Mouse (Mus musculus) small intestine, adult 2 months (tissue): Measurements from ENCODE around the gene Etv3.

Experiments used
- CTCF ChIP-seq: fragments of 200-500 bp; IDR thresholded peaks from 2 replicates; pipeline ENCODE4 v1.5.1; 2012; ENCODE audit warnings: low read depth, mild to moderate bottlenecking, control low read depth, inconsistent platforms, low read length, moderate library complexity, mixed read lengths; ENCODE audit not compliant: insufficient replicate concordance, insufficient read length; ENCODE audit errors: extremely low read depth
- POLR2A ChIP-seq: fragments of 200-500 bp; IDR thresholded peaks from 2 replicates; pipeline ENCODE4 v1.6.1; 2012; ENCODE audit warnings: low read depth, mild to moderate bottlenecking, control low read depth, inconsistent platforms, low read length, moderate library complexity

GRCm38 (mm10) chr3:87527139-87527538 is 1.9 kb downstream of the Etv3 start:
- peak; percentile 36; the same call in 1 of the 2 replicates for TF ChIP-seq CTCF
- no peak for TF ChIP-seq POLR2A
